Mouse (Mus musculus): Measurements from ENCODE around the gene Zfp961. TPM values are rescaled to one million over a fixed set of nuclear protein-coding genes. Genes with fewer than 3 reads are reported as not detected.

Gene Zfp961
- total and polyA plus RNA-seq, 3 experiments: 5.9 to 21.4 (median 14.9) TPM

DNA sequence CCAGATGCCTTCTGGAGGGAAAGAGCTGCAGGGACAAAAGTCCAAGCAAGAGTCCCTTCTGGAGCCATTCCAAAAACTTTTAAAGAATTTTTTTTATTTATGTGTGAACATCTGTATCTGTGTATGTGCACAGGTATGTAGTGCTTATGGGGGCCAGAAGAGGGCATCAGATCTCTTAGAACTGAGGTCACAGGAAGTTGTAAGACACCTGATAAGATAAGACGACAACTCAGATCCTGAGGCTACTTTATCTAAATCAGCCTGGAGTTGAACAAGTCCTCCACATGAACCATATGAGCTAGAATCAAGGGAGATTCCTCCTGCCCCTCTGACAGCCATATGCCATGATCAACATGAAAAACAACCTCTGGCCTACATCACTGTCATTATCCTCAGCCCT lies 48.6 kb downstream of the Zfp961 start:
- in situ Hi-C loops (cut with MboI; ENCODE audit: low pct_ligation_motif_present, low pct_unique_long_range_greater_than_20kb, low sequenced_read_pairs): no loop called here

DNA sequence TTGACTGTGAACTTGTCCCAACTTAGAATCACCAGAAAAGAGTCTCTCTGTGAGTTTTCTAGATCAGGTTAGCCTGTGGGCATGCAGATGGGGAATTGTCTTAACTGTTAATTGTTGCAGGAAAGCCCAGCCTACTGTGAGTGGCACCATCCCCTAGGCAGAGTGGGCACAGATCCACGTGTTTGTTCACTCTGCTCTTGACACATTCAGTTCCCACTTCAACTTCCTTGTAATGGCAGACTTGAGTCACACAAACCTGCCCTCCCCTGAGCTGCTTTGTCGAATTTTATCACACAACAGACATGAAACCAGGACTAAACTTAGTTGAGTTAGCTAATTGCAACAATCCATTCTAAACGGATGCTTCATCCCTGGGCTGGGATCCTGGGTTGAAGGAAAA lies 49.4 kb downstream of the Zfp961 start:
- peaks cover 0 to 70% of the 10 kb centered on the region in 2 experiments for H3K36me3 ChIP-seq (replicated peaks in 1 of 2; ENCODE audit: control insufficient read depth in 1 of 2, insufficient read depth in 1 of 2, low read length in 1 of 2)
- H3K4me2 ChIP-seq (ENCODE audit: insufficient read depth, low read depth, poor library complexity, severe bottlenecking): no peak overlapping the region
- TF ChIP-seq MAZ (IDR thresholded peaks at IDR 0.05; ENCODE audit: low read depth, low read length): no peak
- no peak for TF ChIP-seq JUND (conservative IDR thresholded peaks at IDR 0.05; ENCODE audit: low read depth, low read length)
- no peak for TF ChIP-seq TCF12 (IDR thresholded peaks at IDR 0.05; ENCODE audit: low read depth, low read length)
- no peak for TF ChIP-seq USF1 (IDR thresholded peaks at IDR 0.05; ENCODE audit: low read depth, low read length)
- TF ChIP-seq MYC (IDR thresholded peaks at IDR 0.05; ENCODE audit: low read depth, low read length): no peak
- TF ChIP-seq MAX (IDR thresholded peaks at IDR 0.05; ENCODE audit: low read length): no peak
- TF ChIP-seq RAD21 (IDR thresholded peaks at IDR 0.05; ENCODE audit: low read depth, low read length): no peak
- no peak for TF ChIP-seq UBTF (IDR thresholded peaks at IDR 0.05; ENCODE audit: low read depth, low read length)
- TF ChIP-seq NELFE (IDR thresholded peaks at IDR 0.05; ENCODE audit: low read depth, low read length): no peak
- TF ChIP-seq E2F4 (IDR thresholded peaks at IDR 0.05; ENCODE audit: insufficient replicate concordance, low read depth, low read length): no peak
- no peak for TF ChIP-seq BHLHE40 (IDR thresholded peaks at IDR 0.05; ENCODE audit: low read depth, low read length)
- no peak for TF ChIP-seq JUN (IDR thresholded peaks at IDR 0.05; ENCODE audit: insufficient read depth, low read depth, low read length)
- TF ChIP-seq ZMIZ1 (IDR thresholded peaks at IDR 0.05; ENCODE audit: low read depth, low read length): no peak
- dilution Hi-C loops (cut with MboI; ENCODE audit: extremely low pct_ligation_motif_present, extremely low pct_unique_long_range_greater_than_20kb, low sequenced_read_pairs) (no loop called here), in situ Hi-C loops (cut with MboI; ENCODE audit: low pct_ligation_motif_present, low pct_unique_long_range_greater_than_20kb, low sequenced_read_pairs) (loop anchor here (25.0 kb wide), 1 partner anchor 863 kb away; no protein-coding TSS in a partner anchor)
- H3K9me3 ChIP-seq (replicated peaks; ENCODE audit: low read length): peaks cover 7% of the 10 kb centered on the region
- no peak overlapping the region for H3K9ac ChIP-seq (ENCODE audit: insufficient read depth, low read depth)
- H3K27ac ChIP-seq (ENCODE audit: insufficient read depth, low read depth): no peak overlapping the region
- DNase-seq (ENCODE audit: extremely low read depth): no peak
- H3K4me1 ChIP-seq (ENCODE audit: control insufficient read depth in 1 of 2, insufficient read depth in 2 of 2): peaks cover 0 to 6% of the 10 kb centered on the region in 2 experiments; a peak in 2 of 4 replicates
- no peaks in the 10 kb centered on the region for H3K27me3 ChIP-seq (replicated peaks)
- no peaks in the 10 kb centered on the region for H3K79me2 ChIP-seq (replicated peaks; ENCODE audit: control insufficient read depth, extremely low read depth, insufficient read depth, poor library complexity, severe bottlenecking)
- no peak overlapping the region for H3K4me3 ChIP-seq (replicated peaks in 1 of 3; ENCODE audit: low read depth in 2 of 3, low read length in 2 of 3, poor library complexity in 1 of 3)

More for the DNA sequence above, 48.6 kb downstream of the Zfp961 start:
- no peak overlapping the region for H3K4me3 ChIP-seq (replicated peaks in 1 of 3; ENCODE audit: low read depth in 2 of 3, low read length in 2 of 3, poor library complexity in 1 of 3)
- no peak overlapping the region for H3K27ac ChIP-seq (ENCODE audit: insufficient read depth, low read depth)
- TF ChIP-seq CTCF (conservative IDR thresholded peaks at IDR 0.05 in 1 of 2, IDR thresholded peaks at IDR 0.05 in 1 of 2; ENCODE audit: low read depth in 2 of 2, low read length in 2 of 2) (peak in 1 of 2 experiments; percentile 32; a peak in 2 of 4 replicates), ETS1 (conservative IDR thresholded peaks at IDR 0.05; ENCODE audit: low read depth, low read length) (no peak), SMC3 (IDR thresholded peaks at IDR 0.05; ENCODE audit: low read depth, low read length) (peak; percentile 24; the same call in 1 of the 2 replicates), RAD21 (IDR thresholded peaks at IDR 0.05; ENCODE audit: low read depth, low read length) (peak; percentile 7), MAX (IDR thresholded peaks at IDR 0.05; ENCODE audit: low read length) (no peak), UBTF (IDR thresholded peaks at IDR 0.05; ENCODE audit: low read depth, low read length) (no peak), CHD2 (IDR thresholded peaks at IDR 0.05; ENCODE audit: low read length) (no peak), MYC (IDR thresholded peaks at IDR 0.05; ENCODE audit: low read depth, low read length) (no peak), E2F4 (IDR thresholded peaks at IDR 0.05; ENCODE audit: insufficient replicate concordance, low read depth, low read length) (no peak), IRF4 (IDR thresholded peaks at IDR 0.05; ENCODE audit: low read depth, low read length) (no peak), PAX5 (IDR thresholded peaks at IDR 0.05; ENCODE audit: low read length) (no peak), BHLHE40 (IDR thresholded peaks at IDR 0.05; ENCODE audit: low read depth, low read length) (no peak)
- H3K4me1 ChIP-seq (ENCODE audit: control insufficient read depth in 1 of 2, insufficient read depth in 2 of 2): peaks cover 0 to 6% of the 10 kb centered on the region in 2 experiments; a peak in 2 of 4 replicates
- H3K36me3 ChIP-seq (replicated peaks in 1 of 2; ENCODE audit: control insufficient read depth in 1 of 2, insufficient read depth in 1 of 2, low read length in 1 of 2): peaks cover 0 to 76% of the 10 kb centered on the region in 2 experiments
- H3K79me2 ChIP-seq (replicated peaks; ENCODE audit: control insufficient read depth, extremely low read depth, insufficient read depth, poor library complexity, severe bottlenecking): no peaks in the 10 kb centered on the region
- peaks cover 7% of the 10 kb centered on the region for H3K9me3 ChIP-seq (replicated peaks; ENCODE audit: low read length)
- no peak overlapping the region for H3K9ac ChIP-seq (ENCODE audit: insufficient read depth, low read depth)
- DNase-seq (ENCODE audit: extremely low read depth): no peak
- dilution Hi-C loops (cut with MboI; ENCODE audit: extremely low pct_ligation_motif_present, extremely low pct_unique_long_range_greater_than_20kb, low sequenced_read_pairs): no loop called here
- no peaks in the 10 kb centered on the region for H3K27me3 ChIP-seq (replicated peaks)
- H3K4me2 ChIP-seq (ENCODE audit: insufficient read depth, low read depth, poor library complexity, severe bottlenecking): no peak overlapping the region

Data from CH12.LX (cell line).